Mouse (Mus musculus): ENCODE measurements around the gene Pcolce2. TPM values are rescaled to one million over a fixed set of nuclear protein-coding genes. Genes with fewer than 3 reads are reported as not detected.
"Not testable (repeated sequence)": the region's sequence is repeated elsewhere in the genome, so short reads cannot be mapped to it uniquely, and the experiment has no call there.

The Pcolce2 gene
- total RNA-seq (2017): not detected in 3 replicates

GRCm38 (mm10) chr9:95637271-95638181 lies at the start of gene Pcolce2:
Gene Pcolce2, plus strand, starts transcription at chr9:95637601.
- no peak for ATAC-seq (replicated peaks; ENCODE audit: insufficient number of reproducible peaks, low FRiP score, low TSS enrichment, poor library complexity, severe bottlenecking)

- no peak for ATAC-seq (replicated peaks; ENCODE audit: insufficient number of reproducible peaks, low FRiP score, low TSS enrichment, poor library complexity, severe bottlenecking)
Measured at GRCm38 (mm10) chr9:95588070-95588469, 49.3 kb upstream of the Pcolce2 start.

- ATAC-seq (replicated peaks; ENCODE audit: insufficient number of reproducible peaks, low FRiP score, low TSS enrichment, poor library complexity, severe bottlenecking): no peak
Measured at GRCm38 (mm10) chr9:95594291-95594690, 43.1 kb upstream of the Pcolce2 start.

- ATAC-seq (replicated peaks; ENCODE audit: insufficient number of reproducible peaks, low FRiP score, low TSS enrichment, poor library complexity, severe bottlenecking): no peak
Measured at GRCm38 (mm10) chr9:95597466-95598178, 39.8 kb upstream of the Pcolce2 start.

DNA sequence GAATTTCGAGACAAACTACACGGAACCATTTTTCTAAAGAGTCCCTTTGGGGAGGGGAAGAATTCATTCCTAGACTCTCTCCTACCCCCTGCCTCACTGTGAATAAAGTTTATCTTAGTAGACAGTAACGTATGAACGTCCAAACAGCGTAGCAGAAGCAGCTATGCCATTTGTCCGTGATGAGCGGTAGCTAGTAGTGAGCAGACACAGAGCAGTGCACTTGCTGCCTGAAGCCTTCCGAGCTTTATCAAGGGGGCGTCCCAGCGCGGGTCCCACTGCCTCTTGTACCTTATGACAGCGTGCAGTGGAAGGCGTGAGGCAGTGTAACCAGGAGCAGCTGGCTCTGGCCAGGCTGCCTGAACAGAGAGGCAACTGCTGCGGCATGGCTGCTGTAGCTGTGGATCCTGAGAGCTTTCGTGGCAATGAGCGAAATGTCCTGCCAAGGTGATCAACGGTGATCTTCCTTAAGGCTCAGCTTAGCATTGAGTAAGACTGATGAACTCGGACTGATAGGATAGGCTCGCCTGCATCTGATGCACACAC lies 39.2 kb upstream of the Pcolce2 start:
- no peak for ATAC-seq (replicated peaks; ENCODE audit: insufficient number of reproducible peaks, low FRiP score, low TSS enrichment, poor library complexity, severe bottlenecking)

DNA sequence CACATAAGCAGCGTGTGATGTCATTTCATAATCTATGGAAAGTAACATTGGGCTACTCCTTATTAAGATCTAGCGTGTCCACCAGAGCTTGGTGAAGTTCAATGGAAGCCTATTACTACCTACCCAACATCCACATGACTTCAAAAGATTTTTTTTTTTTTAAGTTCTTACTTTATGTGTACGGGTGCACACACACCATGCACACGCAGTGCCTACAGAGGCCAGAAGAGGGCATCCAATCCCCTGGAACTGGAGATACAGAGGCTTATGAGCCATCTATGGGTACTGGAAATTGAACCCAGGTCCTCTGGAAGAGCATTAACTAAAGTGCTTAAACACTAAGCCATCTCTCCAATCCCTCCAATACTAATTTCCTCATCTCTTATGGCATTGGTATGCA lies 38.0 kb upstream of the Pcolce2 start:
- ATAC-seq (replicated peaks; ENCODE audit: insufficient number of reproducible peaks, low FRiP score, low TSS enrichment, poor library complexity, severe bottlenecking): no peak

- no peak for ATAC-seq (replicated peaks; ENCODE audit: insufficient number of reproducible peaks, low FRiP score, low TSS enrichment, poor library complexity, severe bottlenecking)
Measured at GRCm38 (mm10) chr9:95602849-95603248, 34.6 kb upstream of the Pcolce2 start.

GRCm38 (mm10) chr9:95603316-95603715 lies 34.1 kb upstream of the Pcolce2 start:
- ATAC-seq (replicated peaks; ENCODE audit: insufficient number of reproducible peaks, low FRiP score, low TSS enrichment, poor library complexity, severe bottlenecking): no peak

DNA sequence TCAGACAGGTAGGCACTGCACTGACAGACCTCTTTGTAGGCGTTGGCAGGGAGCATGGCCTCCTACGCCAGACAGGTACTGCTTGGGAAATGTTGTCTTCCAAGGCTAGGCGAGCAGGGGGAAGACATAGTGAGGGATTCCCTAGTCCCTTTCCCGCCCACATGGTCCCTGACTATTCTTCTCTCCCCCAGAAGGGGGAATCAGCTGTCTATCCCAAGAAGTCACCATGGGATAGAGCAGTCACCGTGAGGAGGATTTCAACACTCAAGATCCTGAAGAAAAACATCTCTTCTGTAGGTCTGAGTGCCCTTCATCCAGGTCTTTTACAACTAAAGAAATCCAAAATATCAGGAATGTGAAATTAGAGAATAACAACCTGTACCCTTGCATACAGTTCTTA lies 30.2 kb upstream of the Pcolce2 start:
- no peak for ATAC-seq (replicated peaks; ENCODE audit: insufficient number of reproducible peaks, low FRiP score, low TSS enrichment, poor library complexity, severe bottlenecking)

GRCm38 (mm10) chr9:95612246-95612768 lies 25.1 kb upstream of the Pcolce2 start:
- no peak for ATAC-seq (replicated peaks; ENCODE audit: insufficient number of reproducible peaks, low FRiP score, low TSS enrichment, poor library complexity, severe bottlenecking)

GRCm38 (mm10) chr9:95613426-95614127 lies 23.8 kb upstream of the Pcolce2 start:
- no peak for ATAC-seq (replicated peaks; ENCODE audit: insufficient number of reproducible peaks, low FRiP score, low TSS enrichment, poor library complexity, severe bottlenecking)

DNA sequence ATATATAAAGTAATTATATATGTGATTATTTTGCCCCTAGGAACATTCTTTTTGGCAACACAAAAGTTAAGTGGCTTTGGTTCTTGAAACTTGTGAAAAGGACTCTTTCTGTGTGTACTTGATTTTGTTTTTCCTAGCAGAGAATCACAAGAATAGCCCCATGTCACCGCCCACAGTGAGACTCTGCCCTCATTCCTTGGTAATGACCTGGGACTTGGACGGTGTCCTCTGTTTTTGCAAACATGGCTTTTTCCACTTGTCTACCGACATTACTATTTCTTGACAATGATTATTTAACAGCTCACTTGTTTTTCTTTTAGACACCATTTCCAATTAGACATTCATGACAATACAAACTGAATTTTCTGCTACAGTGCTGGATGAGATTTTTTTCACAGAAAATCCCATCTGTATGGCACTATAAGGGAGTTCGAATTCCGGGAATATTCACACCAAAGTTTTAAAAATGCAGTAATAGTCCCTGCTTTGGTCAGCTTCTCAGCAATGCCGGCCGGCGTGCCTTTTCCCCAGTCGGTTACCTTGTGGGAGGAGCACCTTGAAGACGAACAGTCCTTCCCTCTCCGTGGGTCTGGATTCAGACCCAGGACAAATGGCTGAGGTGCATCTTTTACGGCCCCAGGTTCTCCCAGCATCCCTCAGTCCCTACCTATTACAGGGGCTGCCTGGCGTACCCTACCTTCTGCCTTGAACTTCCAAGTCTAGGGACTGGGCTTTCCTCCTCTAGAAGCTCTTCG lies 22.4 kb upstream of the Pcolce2 start:
- no peak for ATAC-seq (replicated peaks; ENCODE audit: insufficient number of reproducible peaks, low FRiP score, low TSS enrichment, poor library complexity, severe bottlenecking)

DNA sequence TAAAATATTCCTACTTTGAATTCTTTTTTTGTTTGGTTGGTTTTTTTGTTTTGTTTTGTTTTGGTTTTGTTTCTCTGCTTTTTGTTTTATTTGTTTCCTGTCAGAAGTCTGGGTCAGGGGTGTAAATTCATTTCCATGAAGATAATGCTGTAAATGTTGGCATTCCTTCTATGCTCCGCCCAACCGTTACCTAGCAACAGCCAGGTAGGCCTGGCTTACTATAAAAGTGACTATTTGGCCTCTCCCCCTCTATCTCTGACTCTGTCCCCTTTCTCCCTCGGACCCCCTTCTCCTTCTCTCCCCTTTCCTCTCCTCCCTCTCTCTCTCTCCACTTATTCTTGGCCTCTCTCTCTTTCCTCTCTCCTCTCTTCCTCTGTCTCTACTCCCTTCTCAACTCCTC lies 21.4 kb upstream of the Pcolce2 start:
- no peak for ATAC-seq (replicated peaks; ENCODE audit: insufficient number of reproducible peaks, low FRiP score, low TSS enrichment, poor library complexity, severe bottlenecking)

GRCm38 (mm10) chr9:95618572-95618971 lies 18.8 kb upstream of the Pcolce2 start:
- ATAC-seq (replicated peaks; ENCODE audit: insufficient number of reproducible peaks, low FRiP score, low TSS enrichment, poor library complexity, severe bottlenecking): no peak

GRCm38 (mm10) chr9:95624072-95624471 lies 13.3 kb upstream of the Pcolce2 start:
- no peak for ATAC-seq (replicated peaks; ENCODE audit: insufficient number of reproducible peaks, low FRiP score, low TSS enrichment, poor library complexity, severe bottlenecking)

- ATAC-seq (replicated peaks; ENCODE audit: insufficient number of reproducible peaks, low FRiP score, low TSS enrichment, poor library complexity, severe bottlenecking): no peak
Measured at GRCm38 (mm10) chr9:95628439-95628948, 8.9 kb upstream of the Pcolce2 start.

- ATAC-seq (replicated peaks; ENCODE audit: insufficient number of reproducible peaks, low FRiP score, low TSS enrichment, poor library complexity, severe bottlenecking): not testable (repeated sequence)
Measured at GRCm38 (mm10) chr9:95629561-95629960, 7.8 kb upstream of the Pcolce2 start.

- no peak for ATAC-seq (replicated peaks; ENCODE audit: insufficient number of reproducible peaks, low FRiP score, low TSS enrichment, poor library complexity, severe bottlenecking)
Measured at GRCm38 (mm10) chr9:95636395-95636794, 1.0 kb upstream of the Pcolce2 start.
